Mouse (Mus musculus) right cerebral cortex, adult 18-20 months (tissue): ENCODE results near the gene Rora.

Experiments
- DNase-seq: peaks from one replicate; pipeline ENCODE4 v3.0.0; 2022; ENCODE audit warnings: mixed read lengths

Gene Rora

GRCm38 (mm10) chr9:69109618-69110300 is 456.2 kb downstream of the Rora start:
- no peak for DNase-seq

GRCm38 (mm10) chr9:69110301-69110674 is 456.7 kb downstream of the Rora start:
- DNase-seq = no peak

- no peak for DNase-seq
Observed at GRCm38 (mm10) chr9:69110706-69111105, 457.1 kb downstream of the Rora start.

- no peak for DNase-seq
Observed at GRCm38 (mm10) chr9:69111539-69111938, 458.0 kb downstream of the Rora start.

GRCm38 (mm10) chr9:69114429-69114984 is 460.9 kb downstream of the Rora start:
- no peak for DNase-seq

- DNase-seq = no peak
Observed at GRCm38 (mm10) chr9:69116740-69117139, 463.2 kb downstream of the Rora start.

- no peak for DNase-seq
Observed at GRCm38 (mm10) chr9:69121117-69121740, 467.6 kb downstream of the Rora start.

GRCm38 (mm10) chr9:69125011-69125786 is 471.6 kb downstream of the Rora start:
- peak; percentile 56 for DNase-seq

- peak; percentile 50 for DNase-seq
Observed at GRCm38 (mm10) chr9:69125787-69126161, 472.2 kb downstream of the Rora start.

GRCm38 (mm10) chr9:69126595-69126994 is 473.0 kb downstream of the Rora start:
- no peak for DNase-seq

- no peak for DNase-seq
Observed at GRCm38 (mm10) chr9:69128335-69128734, 474.7 kb downstream of the Rora start.

- no peak for DNase-seq
Observed at GRCm38 (mm10) chr9:69132995-69133394, 479.4 kb downstream of the Rora start.

GRCm38 (mm10) chr9:69133696-69134095 is 480.1 kb downstream of the Rora start:
- no peak for DNase-seq

GRCm38 (mm10) chr9:69134604-69135003 is 481.0 kb downstream of the Rora start:
- no peak for DNase-seq

GRCm38 (mm10) chr9:69136821-69137220 is 483.2 kb downstream of the Rora start:
- no peak for DNase-seq

- DNase-seq = no peak
Observed at GRCm38 (mm10) chr9:69137398-69137797, 483.8 kb downstream of the Rora start.

- no peak for DNase-seq
Observed at GRCm38 (mm10) chr9:69140144-69140543, 486.6 kb downstream of the Rora start.

- no peak for DNase-seq
Observed at GRCm38 (mm10) chr9:69141859-69142258, 488.3 kb downstream of the Rora start.

- no peak for DNase-seq
Observed at GRCm38 (mm10) chr9:69146937-69147336, 493.4 kb downstream of the Rora start.

- DNase-seq = peak; percentile 38
Observed at GRCm38 (mm10) chr9:69150224-69150623, 496.6 kb downstream of the Rora start.

GRCm38 (mm10) chr9:69154684-69155083 is 501.1 kb downstream of the Rora start:
- DNase-seq = no peak

GRCm38 (mm10) chr9:69155836-69156595 is 502.4 kb downstream of the Rora start:
- DNase-seq = no peak

GRCm38 (mm10) chr9:69160818-69161217 is 507.2 kb downstream of the Rora start:
- no peak for DNase-seq
